8 mouse cellular contexts compared by ENCODE assay signal in the genomic region with DNA sequence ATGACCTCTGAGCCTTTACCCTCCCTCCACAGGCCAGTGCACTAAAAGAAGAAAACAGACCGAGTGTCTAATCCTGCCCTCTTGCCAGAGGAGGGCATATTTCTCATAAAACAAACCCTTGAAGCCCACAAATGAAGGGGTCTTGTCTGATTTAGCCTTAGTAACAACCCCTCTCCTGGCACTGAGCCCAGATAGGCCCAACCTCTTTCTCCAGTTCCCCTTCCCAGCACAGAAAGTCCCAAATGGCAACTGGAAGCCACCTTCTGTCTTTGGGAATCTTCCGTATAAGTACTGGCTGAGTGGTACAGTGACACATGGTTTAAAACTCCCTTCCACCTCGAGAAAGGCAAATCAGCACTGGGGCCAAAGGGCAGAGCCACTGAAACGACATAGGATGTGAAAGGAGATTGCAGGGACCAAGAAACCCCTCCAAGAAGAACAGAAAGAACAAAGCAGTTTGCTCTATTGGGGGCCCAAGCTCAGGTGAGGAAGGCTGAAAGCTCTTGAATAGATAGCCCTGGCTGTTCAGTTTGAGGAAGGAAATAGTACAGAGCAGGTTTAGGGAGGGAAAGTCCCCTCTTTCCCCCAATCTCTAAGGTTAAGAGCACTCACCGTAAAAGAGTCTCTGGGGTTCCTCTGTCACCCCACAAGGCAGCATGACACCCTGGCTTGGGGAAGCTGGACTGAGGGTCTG. TPM values are rescaled to one million over a fixed set of nuclear protein-coding genes. Genes with fewer than 3 reads are reported as not detected.
A peak's percentile ranks its signal among the peaks of the same experiment; 100 is the strongest.
DNase-seq lines count a peak whose midpoint lies in the region; ATAC-seq lines count a peak whose summit lies in the region.

No protein-coding gene starts in this region.

- H3K27ac ChIP-seq in forebrain, embryonic 12.5 days, result peak overlapping the region; percentile 73
- H3K27ac ChIP-seq in liver, embryonic 12.5 days, result peak overlapping the region; percentile 54; the same call in 1 of the 2 replicates

- H3K4me3 ChIP-seq in forebrain, embryonic 12.5 days (replicated peaks), result no peak overlapping the region
- H3K4me3 ChIP-seq in liver, embryonic 12.5 days, result no peak overlapping the region

- no peaks in the 10 kb centered on the region for H3K36me3 ChIP-seq in forebrain, embryonic 12.5 days (replicated peaks)
- H3K36me3 ChIP-seq in liver, embryonic 12.5 days, result no peaks in the 10 kb centered on the region

- no peak for ATAC-seq in forebrain, embryonic 12.5 days (ENCODE audit: low FRiP score)
- no peak for ATAC-seq in liver, embryonic 12.5 days

- H3K9ac ChIP-seq in forebrain, embryonic 12.5 days, result no peak overlapping the region
- no peak overlapping the region for H3K9ac ChIP-seq in liver, embryonic 12.5 days

- peak overlapping the region; percentile 13 for H3K4me2 ChIP-seq in forebrain, embryonic 12.5 days
- H3K4me2 ChIP-seq in liver, embryonic 12.5 days, result peak overlapping the region; percentile 10; the same call in 1 of the 2 replicates

- no peaks in the 10 kb centered on the region for H3K9me3 ChIP-seq in forebrain, embryonic 12.5 days
- H3K9me3 ChIP-seq in liver, embryonic 12.5 days (replicated peaks), result no peaks in the 10 kb centered on the region

- H3K4me1 ChIP-seq in forebrain, embryonic 12.5 days, result peaks cover 65% of the 10 kb centered on the region
- H3K4me1 ChIP-seq in liver, embryonic 12.5 days, result peaks cover 77% of the 10 kb centered on the region

- 22% methylated on average over 5 of the region's 5 CpGs for WGBS in forebrain, embryonic 12.5 days
- 39% methylated on average over 5 of the region's 5 CpGs for WGBS in liver, embryonic 12.5 days (ENCODE audit: insufficient replicate concordance)

- DNase-seq in spleen, postnatal 36 days (ENCODE audit: low spot score in 2 of 2), result peak; percentile 75 to 82
- DNase-seq in spleen, postnatal 10 days (ENCODE audit: low spot score in 2 of 2), result no peak
- DNase-seq in thymus, postnatal 25 days, result peak; percentile 53
- no peak for DNase-seq in layer of hippocampus, postnatal 36 days
- no peak for DNase-seq in adrenal gland, postnatal 14 days
- no peak for DNase-seq in spleen, adult 12 weeks (ENCODE audit: low spot score)

- H3K27me3 ChIP-seq in forebrain, embryonic 12.5 days, result peaks cover 36% of the 10 kb centered on the region
- peaks cover 50% of the 10 kb centered on the region for H3K27me3 ChIP-seq in liver, embryonic 12.5 days (replicated peaks)

RNA-seq across cellular contexts. Expression of a gene that starts 3.2 kb away (rescaled TPM):
- polyA plus RNA-seq in forebrain, embryonic 12.5 days (2016; fragmentation: Nextera tagmentation; extraction: Ambion mirVana), result 2.2 and 3.0 TPM in 2 replicates
- polyA plus RNA-seq in liver, embryonic 12.5 days (2016; fragmentation: Nextera tagmentation; extraction: Ambion mirVana), result 0.62 and 0.83 TPM in 2 replicates
- total RNA-seq in layer of hippocampus, postnatal 36 days (2021), result 1 to 10 TPM; 1.9 to 3.8 TPM
- 14.4 and 26.8 TPM in 2 replicates for total RNA-seq in adrenal gland, postnatal 14 days (2021)

RNA-seq across cellular contexts. Expression of a gene that starts 51.8 kb away (rescaled TPM):
- 112 and 126 TPM in 2 replicates for polyA plus RNA-seq in forebrain, embryonic 12.5 days (2016; fragmentation: Nextera tagmentation; extraction: Ambion mirVana)
- polyA plus RNA-seq in liver, embryonic 12.5 days (2016; fragmentation: Nextera tagmentation; extraction: Ambion mirVana), result 70.9 and 72.5 TPM in 2 replicates
- 1 to 10 TPM; 1.5 to 3.2 TPM for total RNA-seq in layer of hippocampus, postnatal 36 days (2021)
- 19.5 and 21.4 TPM in 2 replicates for total RNA-seq in adrenal gland, postnatal 14 days (2021)

Comparison
In these comparisons a context has a peak if more than half of its experiments do, and no peak if none do; other contexts are left out.
1. DNase-seq: peak in spleen, postnatal 36 days (2 of 2) and thymus, postnatal 25 days (single experiment); none in spleen, postnatal 10 days (0 of 2), layer of hippocampus, postnatal 36 days (0 of 2), adrenal gland, postnatal 14 days (single experiment) and spleen, adult 12 weeks (single experiment).